In the genomic region with DNA sequence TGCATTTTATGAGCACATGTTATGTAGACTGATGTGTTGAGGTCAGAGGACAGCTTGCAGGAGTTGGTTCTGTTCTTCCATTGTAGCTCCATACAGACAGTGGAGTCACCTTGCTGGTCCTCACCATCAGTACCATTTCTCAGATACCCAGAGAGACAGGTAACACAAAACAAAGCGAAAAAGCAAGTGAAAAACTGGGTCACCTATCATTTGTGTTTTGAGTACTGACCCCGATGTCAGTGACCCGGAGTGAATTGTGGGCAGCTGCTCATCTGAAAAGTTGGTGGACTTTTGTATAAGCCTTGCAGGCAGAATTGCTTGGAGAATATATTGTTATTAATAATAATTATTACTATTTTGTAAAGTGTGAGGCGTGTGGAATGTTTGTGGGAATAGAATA, we compare ENCODE assay signal across 7 mouse cellular contexts. TPM values are rescaled to one million over a fixed set of nuclear protein-coding genes. Genes with fewer than 3 reads are reported as not detected.
DNase-seq lines count a peak whose midpoint lies in the region; ATAC-seq and TF ChIP-seq lines count a peak whose summit lies in the region.

No protein-coding gene starts in this region.

- H3K4me2 ChIP-seq in forebrain, embryonic 15.5 days (replicated peaks), result no peak overlapping the region
- H3K4me2 ChIP-seq in hindbrain, embryonic 13.5 days, result no peak overlapping the region
- H3K4me2 ChIP-seq in neural tube, embryonic 15.5 days, result no peak overlapping the region

- no peaks in the 10 kb centered on the region for H3K36me3 ChIP-seq in forebrain, embryonic 15.5 days
- no peaks in the 10 kb centered on the region for H3K36me3 ChIP-seq in hindbrain, embryonic 13.5 days
- H3K36me3 ChIP-seq in neural tube, embryonic 15.5 days, result no peaks in the 10 kb centered on the region

- peak overlapping the region; percentile 47 for H3K27ac ChIP-seq in left cerebral cortex, adult 2 months
- peak overlapping the region; percentile 82 for H3K27ac ChIP-seq in forebrain, embryonic 15.5 days (replicated peaks)
- peak overlapping the region; percentile 86 for H3K27ac ChIP-seq in hindbrain, embryonic 13.5 days
- peak overlapping the region; percentile 74 for H3K27ac ChIP-seq in neural tube, embryonic 15.5 days (replicated peaks)

- no peaks in the 10 kb centered on the region for H3K27me3 ChIP-seq in forebrain, embryonic 15.5 days
- H3K27me3 ChIP-seq in hindbrain, embryonic 13.5 days, result no peaks in the 10 kb centered on the region
- no peaks in the 10 kb centered on the region for H3K27me3 ChIP-seq in neural tube, embryonic 15.5 days (replicated peaks)

- no peak for ATAC-seq in forebrain, embryonic 15.5 days (replicated peaks)
- no peak for ATAC-seq in hindbrain, embryonic 13.5 days (ENCODE audit: low FRiP score)
- ATAC-seq in neural tube, embryonic 15.5 days (ENCODE audit: low FRiP score), result no peak

- no peak overlapping the region for H3K4me3 ChIP-seq in left cerebral cortex, adult 2 months
- H3K4me3 ChIP-seq in forebrain, embryonic 15.5 days, result no peak overlapping the region
- no peak overlapping the region for H3K4me3 ChIP-seq in hindbrain, embryonic 13.5 days
- no peak overlapping the region for H3K4me3 ChIP-seq in neural tube, embryonic 15.5 days (replicated peaks)

- 33% methylated on average over 4 of the region's 4 CpGs for WGBS in forebrain, embryonic 15.5 days
- 35% methylated on average over 4 of the region's 4 CpGs for WGBS in hindbrain, embryonic 13.5 days
- WGBS in neural tube, embryonic 15.5 days, result 40% methylated on average over 4 of the region's 4 CpGs

- H3K4me1 ChIP-seq in forebrain, embryonic 15.5 days, result peaks cover 60% of the 10 kb centered on the region
- H3K4me1 ChIP-seq in hindbrain, embryonic 13.5 days (replicated peaks), result peaks cover 59% of the 10 kb centered on the region
- H3K4me1 ChIP-seq in neural tube, embryonic 15.5 days, result peaks cover 20% of the 10 kb centered on the region

- H3K9ac ChIP-seq in forebrain, embryonic 15.5 days (replicated peaks), result no peak overlapping the region
- H3K9ac ChIP-seq in hindbrain, embryonic 13.5 days, result no peak overlapping the region
- no peak overlapping the region for H3K9ac ChIP-seq in neural tube, embryonic 15.5 days (replicated peaks)

- no peaks in the 10 kb centered on the region for H3K9me3 ChIP-seq in forebrain, embryonic 15.5 days
- H3K9me3 ChIP-seq in hindbrain, embryonic 13.5 days, result no peaks in the 10 kb centered on the region
- H3K9me3 ChIP-seq in neural tube, embryonic 15.5 days (replicated peaks), result no peaks in the 10 kb centered on the region

- DNase-seq in left cerebral cortex, adult 2 months (ENCODE audit: extremely low spot score in 1 of 2, low spot score in 2 of 2), result no peak
- DNase-seq in left cerebral cortex, adult 11 months (ENCODE audit: low spot score), result no peak
- no peak for DNase-seq in c-Kit-positive CD71-positive TER-119-positive erythroid progenitor cells, embryonic 14.5 days (ENCODE audit: low spot score)
- no peak for DNase-seq in frontal cortex, postnatal 10 days (ENCODE audit: low spot score in 2 of 2)

- TF ChIP-seq CTCF in left cerebral cortex, adult 2 months (IDR thresholded peaks at IDR 0.05), result no peak

- intact Hi-C loops in left cerebral cortex, adult 2 months (cut with DNase I), result no loop called here

RNA-seq across cellular contexts. Expression of a gene that starts 27.6 kb away (rescaled TPM):
- 10 to 100 TPM; 63.1 to 68.4 TPM for total RNA-seq in left cerebral cortex, adult 2 months (2021)
- polyA plus RNA-seq in forebrain, embryonic 15.5 days (2015; fragmentation: Nextera tagmentation; extraction: Ambion mirVana), result 8.0 and 8.2 TPM in 2 replicates
- 6.8 and 6.9 TPM in 2 replicates for polyA plus RNA-seq in hindbrain, embryonic 13.5 days (2015; fragmentation: Nextera tagmentation; extraction: Ambion mirVana)
- polyA plus RNA-seq in neural tube, embryonic 15.5 days (2015; fragmentation: Nextera tagmentation; extraction: Ambion mirVana), result 7.5 and 7.8 TPM in 2 replicates
